Mouse (Mus musculus): ENCODE measurements around the gene Adgrf1.

GRCm38 (mm10) chr17:43368171-43368576 is 98.0 kb downstream of the Adgrf1 start:
- TF ChIP-seq CTCF (IDR thresholded peaks at IDR 0.05; ENCODE audit: low read depth, low read length) (no peak), POLR2A (IDR thresholded peaks at IDR 0.05; ENCODE audit: insufficient read depth, low read length) (no peak)
